Mouse (Mus musculus): ENCODE results near the gene Adad1. TPM values are rescaled to one million over a fixed set of nuclear protein-coding genes. Genes with fewer than 3 reads are reported as not detected.
A peak's percentile ranks its signal among the peaks of the same experiment; 100 is the strongest.

Adad1 gene
- polyA plus RNA-seq, 2 experiments = 0.07 TPM; not detected in 1

DNA sequence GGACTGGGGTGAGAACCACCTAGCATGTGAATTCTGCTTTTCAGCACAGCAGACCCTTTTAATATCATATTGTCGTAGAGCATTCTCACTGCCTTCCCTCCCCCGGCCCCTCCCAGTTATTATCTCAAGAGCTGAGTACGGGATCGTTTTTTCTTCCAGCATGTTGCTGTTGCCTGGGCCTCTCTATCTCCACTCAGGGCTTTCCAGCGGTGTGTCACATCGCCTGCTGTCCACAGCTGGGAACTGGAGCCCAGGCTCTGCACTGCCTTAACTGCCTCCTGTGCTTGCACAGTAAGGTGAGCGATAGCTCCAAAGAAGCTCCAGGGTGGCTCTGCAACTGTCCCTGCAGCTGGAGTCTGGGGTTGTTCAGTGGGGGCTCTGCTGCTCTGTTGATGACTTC is 91.1 kb downstream of the Adad1 start:
- 17% methylated on average over 7 of the region's 7 CpGs for WGBS (ENCODE audit: insufficient replicate concordance)
- ATAC-seq (ENCODE audit: insufficient read depth) = peak; percentile 74
- no peaks in the 10 kb centered on the region for H3K27me3 ChIP-seq (ENCODE audit: control insufficient read depth, insufficient read depth, low read length)
- DNase-seq (ENCODE audit: low read depth in 3 of 3, low spot score in 3 of 3) = peak in 2 of 3 experiments; percentile 35 to 38
- H3K27ac ChIP-seq = no peak overlapping the region
- TF ChIP-seq CTCF (IDR thresholded peaks at IDR 0.05; ENCODE audit: low read depth) (peak; percentile 32; the same call in 1 of the 2 replicates), EP300 (IDR thresholded peaks at IDR 0.05; ENCODE audit: low read depth) (no peak)
- no peaks in the 10 kb centered on the region for H3K9me3 ChIP-seq (ENCODE audit: control insufficient read depth, low read length)
- H3K4me2 ChIP-seq (ENCODE audit: low read depth) = peak overlapping the region; percentile 42
- H3K36me3 ChIP-seq (replicated peaks; ENCODE audit: control insufficient read depth, insufficient read depth, low read depth) = no peaks in the 10 kb centered on the region
- H3K4me3 ChIP-seq (ENCODE audit: insufficient read depth in 1 of 2, low read depth in 2 of 2, low read length in 2 of 2) = no peak overlapping the region
- peaks cover 15 to 32% of the 10 kb centered on the region in 2 experiments for H3K4me1 ChIP-seq (replicated peaks; ENCODE audit: control insufficient read depth in 2 of 2, insufficient read depth in 2 of 2, low read length in 1 of 2)
- no peak overlapping the region for H3K9ac ChIP-seq (replicated peaks)

DNA sequence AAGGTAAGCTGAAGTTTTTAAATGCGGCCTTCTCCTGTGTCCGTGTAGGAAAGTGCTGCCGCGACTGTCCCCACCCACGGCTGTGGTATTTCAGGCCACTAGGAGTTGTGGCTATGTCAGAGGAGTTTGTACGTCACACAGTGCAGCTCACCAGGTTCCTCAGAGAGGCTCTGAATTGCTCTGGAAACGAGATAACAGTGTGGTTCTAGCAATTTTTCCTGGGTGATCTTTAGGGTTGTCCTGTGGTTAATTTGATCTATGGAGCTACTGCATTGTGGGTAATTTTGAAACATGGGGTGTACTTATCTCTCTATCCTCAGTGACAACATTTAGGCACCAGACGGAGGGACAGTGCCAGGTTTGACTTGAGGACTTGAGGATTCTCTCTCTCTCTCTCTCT is 93.8 kb downstream of the Adad1 start:
- H3K4me3 ChIP-seq (ENCODE audit: insufficient read depth in 1 of 2, low read depth in 2 of 2, low read length in 2 of 2) = no peak overlapping the region
- H3K9ac ChIP-seq (replicated peaks) = no peak overlapping the region
- DNase-seq (ENCODE audit: low read depth in 3 of 3, low spot score in 3 of 3) = peak; percentile 43 to 50 (median 46)
- no peaks in the 10 kb centered on the region for H3K9me3 ChIP-seq (ENCODE audit: control insufficient read depth, low read length)
- no peak for TF ChIP-seq CTCF (IDR thresholded peaks at IDR 0.05; ENCODE audit: low read depth)
- TF ChIP-seq EP300 (IDR thresholded peaks at IDR 0.05; ENCODE audit: low read depth) = no peak
- H3K27me3 ChIP-seq (ENCODE audit: control insufficient read depth, insufficient read depth, low read length) = no peaks in the 10 kb centered on the region
- H3K36me3 ChIP-seq (replicated peaks; ENCODE audit: control insufficient read depth, insufficient read depth, low read depth) = no peaks in the 10 kb centered on the region
- peak overlapping the region; percentile 61 for H3K27ac ChIP-seq
- H3K4me1 ChIP-seq (replicated peaks; ENCODE audit: control insufficient read depth in 2 of 2, insufficient read depth in 2 of 2, low read length in 1 of 2) = peaks cover 15 to 32% of the 10 kb centered on the region in 2 experiments
- 17% methylated on average over 8 of the region's 8 CpGs for whole genome bisulfite sequencing (ENCODE audit: insufficient replicate concordance)
- ATAC-seq (ENCODE audit: insufficient read depth) = peak; percentile 79
- H3K4me2 ChIP-seq (ENCODE audit: low read depth) = peak overlapping the region; percentile 39

DNA sequence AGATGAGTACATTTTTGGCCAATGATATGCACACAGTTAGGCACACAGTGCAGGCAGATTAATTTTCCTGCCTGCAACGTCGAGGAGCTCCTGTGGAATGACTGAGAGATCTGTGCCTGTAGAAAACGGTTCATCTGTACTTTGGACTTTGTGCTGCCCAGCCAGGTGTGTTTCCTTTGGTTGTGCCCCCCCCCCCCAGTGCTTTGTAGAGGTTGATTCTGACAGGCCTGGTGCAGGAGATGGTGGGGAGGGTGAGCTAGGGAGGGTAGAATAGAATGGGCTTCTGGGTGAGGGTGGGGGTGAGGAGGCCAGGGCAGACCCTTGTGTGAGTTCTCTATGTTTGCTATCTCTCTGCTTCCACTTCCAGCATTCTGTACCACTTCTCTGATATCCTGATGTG is 94.9 kb downstream of the Adad1 start:
- Histone ChIP-seq H3K36me3 (replicated peaks; ENCODE audit: control insufficient read depth, insufficient read depth, low read depth) (no peaks in the 10 kb centered on the region), H3K4me1 (replicated peaks; ENCODE audit: control insufficient read depth in 2 of 2, insufficient read depth in 2 of 2, low read length in 1 of 2) (peaks cover 15 to 32% of the 10 kb centered on the region in 2 experiments), H3K9ac (replicated peaks) (no peak overlapping the region), H3K4me3 (ENCODE audit: insufficient read depth in 1 of 2, low read depth in 2 of 2, low read length in 2 of 2) (no peak overlapping the region), H3K4me2 (ENCODE audit: low read depth) (no peak overlapping the region), H3K27me3 (ENCODE audit: control insufficient read depth, insufficient read depth, low read length) (no peaks in the 10 kb centered on the region), H3K27ac (no peak overlapping the region), H3K9me3 (ENCODE audit: control insufficient read depth, low read length) (no peaks in the 10 kb centered on the region)
- TF ChIP-seq CTCF (IDR thresholded peaks at IDR 0.05; ENCODE audit: low read depth) = no peak
- no peak for TF ChIP-seq EP300 (IDR thresholded peaks at IDR 0.05; ENCODE audit: low read depth)
- DNase-seq (ENCODE audit: low read depth in 3 of 3, low spot score in 3 of 3) = no peak
- ATAC-seq (ENCODE audit: insufficient read depth) = no peak
- 64% methylated on average over 3 of the region's 3 CpGs for WGBS (ENCODE audit: insufficient replicate concordance)

DNA sequence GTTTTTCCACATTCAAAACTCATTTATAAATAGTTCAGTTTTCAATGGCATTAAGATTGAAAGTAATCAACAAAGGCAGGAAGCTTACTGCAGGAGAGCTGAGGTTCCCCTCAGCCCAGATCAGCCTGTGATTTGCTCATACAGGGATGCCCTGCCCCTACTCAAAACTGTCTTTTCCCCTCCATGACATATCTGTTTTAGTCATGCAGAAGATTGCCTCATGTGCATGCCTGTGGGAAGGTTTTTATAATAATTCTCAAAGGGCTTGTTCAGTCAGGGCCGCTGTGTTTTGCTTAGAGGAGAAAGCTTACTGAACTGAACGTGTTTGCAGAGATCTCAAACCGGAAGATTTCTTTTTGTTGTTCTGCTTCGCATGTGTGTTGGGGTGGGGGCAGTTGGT is 97.8 kb downstream of the Adad1 start:
- ATAC-seq (ENCODE audit: insufficient read depth) (no peak), DNase-seq (ENCODE audit: low read depth in 3 of 3, low spot score in 3 of 3) (no peak)
- WGBS (ENCODE audit: insufficient replicate concordance) = 78% methylated on average over 4 of the region's 4 CpGs
- Histone ChIP-seq H3K27ac (no peak overlapping the region), H3K4me2 (ENCODE audit: low read depth) (no peak overlapping the region), H3K9ac (replicated peaks) (no peak overlapping the region), H3K4me1 (replicated peaks; ENCODE audit: control insufficient read depth in 2 of 2, insufficient read depth in 2 of 2, low read length in 1 of 2) (peaks cover 2 to 12% of the 10 kb centered on the region in 2 experiments; a peak in 3 of 4 replicates), H3K36me3 (replicated peaks; ENCODE audit: control insufficient read depth, insufficient read depth, low read depth) (no peaks in the 10 kb centered on the region), H3K27me3 (ENCODE audit: control insufficient read depth, insufficient read depth, low read length) (no peaks in the 10 kb centered on the region), H3K4me3 (ENCODE audit: insufficient read depth in 1 of 2, low read depth in 2 of 2, low read length in 2 of 2) (no peak overlapping the region), H3K9me3 (ENCODE audit: control insufficient read depth, low read length) (no peaks in the 10 kb centered on the region)
- no peak for TF ChIP-seq CTCF (IDR thresholded peaks at IDR 0.05; ENCODE audit: low read depth)
- no peak for TF ChIP-seq EP300 (IDR thresholded peaks at IDR 0.05; ENCODE audit: low read depth)

DNA sequence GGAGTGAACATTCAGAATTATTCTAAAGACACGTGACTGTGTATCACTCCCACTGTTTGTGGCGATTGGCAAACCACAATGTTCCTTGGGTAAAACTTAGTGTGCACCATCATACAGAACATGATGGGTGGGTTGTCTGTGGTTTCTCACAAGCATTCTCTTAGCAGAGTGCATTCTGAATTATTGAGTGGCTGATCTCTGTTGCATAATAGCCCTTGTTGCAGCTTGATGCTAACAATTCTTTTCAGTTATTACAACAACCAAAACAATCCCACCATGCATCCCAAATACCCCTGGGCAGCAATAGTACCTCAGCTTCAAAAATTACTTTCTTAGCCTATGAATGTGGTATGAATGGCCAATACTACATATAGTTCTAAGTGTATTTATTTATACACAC is 106.0 kb downstream of the Adad1 start:
- DNase-seq (ENCODE audit: low read depth in 3 of 3, low spot score in 3 of 3) = no peak
- H3K9me3 ChIP-seq (ENCODE audit: control insufficient read depth, low read length) = no peaks in the 10 kb centered on the region
- ATAC-seq (ENCODE audit: insufficient read depth) = no peak
- H3K4me1 ChIP-seq (replicated peaks; ENCODE audit: control insufficient read depth in 2 of 2, insufficient read depth in 2 of 2, low read length in 1 of 2) = no peaks in the 10 kb centered on the region
- no peak overlapping the region for H3K4me3 ChIP-seq (ENCODE audit: insufficient read depth in 1 of 2, low read depth in 2 of 2, low read length in 2 of 2)
- H3K36me3 ChIP-seq (replicated peaks; ENCODE audit: control insufficient read depth, insufficient read depth, low read depth) = no peaks in the 10 kb centered on the region
- no peaks in the 10 kb centered on the region for H3K27me3 ChIP-seq (ENCODE audit: control insufficient read depth, insufficient read depth, low read length)
- H3K9ac ChIP-seq (replicated peaks) = no peak overlapping the region
- no peak overlapping the region for H3K4me2 ChIP-seq (ENCODE audit: low read depth)
- TF ChIP-seq EP300 (IDR thresholded peaks at IDR 0.05; ENCODE audit: low read depth) = no peak
- no peak for TF ChIP-seq CTCF (IDR thresholded peaks at IDR 0.05; ENCODE audit: low read depth)
- H3K27ac ChIP-seq = no peak overlapping the region
- WGBS (ENCODE audit: insufficient replicate concordance) = 44% methylated on average over 2 of the region's 2 CpGs

Other genes with a start within 250 kb of the Adad1 start
- 3.9 and 5.7 TPM in 2 replicates for gene 4932438A13Rik, start 200.4 kb upstream of the Adad1 start, polyA plus RNA-seq (2012; rRNA removed)
- 14.6 and 15.0 TPM in 2 replicates for gene 4932438A13Rik, start 200.4 kb upstream of the Adad1 start, polyA plus RNA-seq (2014; fragmentation: Nextera tagmentation; extraction: Ambion mirVana)
- 0.03 and 0.05 TPM in 2 replicates for gene Il2, start 62.4 kb downstream of the Adad1 start, polyA plus RNA-seq (2012; rRNA removed)
- 0.09 and 0.21 TPM in 2 replicates for gene Il2, start 62.4 kb downstream of the Adad1 start, polyA plus RNA-seq (2014; fragmentation: Nextera tagmentation; extraction: Ambion mirVana)
- not detected in 2 replicates for gene Il21, start 169.1 kb downstream of the Adad1 start, polyA plus RNA-seq (2012; rRNA removed)
- gene Il21, start 169.1 kb downstream of the Adad1 start, polyA plus RNA-seq (2014; fragmentation: Nextera tagmentation; extraction: Ambion mirVana) = not detected in 2 replicates
- gene Bbs12, start 249.0 kb downstream of the Adad1 start, polyA plus RNA-seq (2012; rRNA removed) = 1.7 and 2.2 TPM in 2 replicates
- 4.4 and 4.8 TPM in 2 replicates for gene Bbs12, start 249.0 kb downstream of the Adad1 start, polyA plus RNA-seq (2014; fragmentation: Nextera tagmentation; extraction: Ambion mirVana)
- gene Cetn4, start 249.2 kb downstream of the Adad1 start, polyA plus RNA-seq (2012; rRNA removed) = 0.70 and 1.6 TPM in 2 replicates
- 1.6 and 1.9 TPM in 2 replicates for gene Cetn4, start 249.2 kb downstream of the Adad1 start, polyA plus RNA-seq (2014; fragmentation: Nextera tagmentation; extraction: Ambion mirVana)